8 mouse cellular contexts compared by ENCODE assay signal in genomic region chr9:62456015-62456414, GRCm38 (mm10).
DNase-seq lines count a peak whose midpoint lies in the region; ATAC-seq and TF ChIP-seq lines count a peak whose summit lies in the region.

No protein-coding gene starts in this region.

- H3K4me3 ChIP-seq in forebrain, embryonic 16.5 days (replicated peaks; ENCODE audit: low read length), result no peak overlapping the region
- no peak overlapping the region for H3K4me3 ChIP-seq in intestine, postnatal 0 days (ENCODE audit: low read depth, low read length)
- H3K4me3 ChIP-seq in liver, embryonic 15.5 days (replicated peaks), result no peak overlapping the region

- peak overlapping the region; percentile 6; the same call in 1 of the 2 replicates for H3K27ac ChIP-seq in forebrain, embryonic 16.5 days (ENCODE audit: low read length)
- H3K27ac ChIP-seq in intestine, postnatal 0 days (ENCODE audit: low read depth, low read length), result no peak overlapping the region
- no peak overlapping the region for H3K27ac ChIP-seq in liver, embryonic 15.5 days (replicated peaks)

- no peaks in the 10 kb centered on the region for H3K9me3 ChIP-seq in forebrain, embryonic 16.5 days (ENCODE audit: control insufficient read depth, low read length)
- H3K9me3 ChIP-seq in intestine, postnatal 0 days (ENCODE audit: control insufficient read depth), result no peaks in the 10 kb centered on the region
- no peaks in the 10 kb centered on the region for H3K9me3 ChIP-seq in liver, embryonic 15.5 days (replicated peaks)

- H3K4me2 ChIP-seq in forebrain, embryonic 16.5 days (ENCODE audit: low read length), result no peak overlapping the region
- H3K4me2 ChIP-seq in intestine, postnatal 0 days (replicated peaks; ENCODE audit: low read depth), result no peak overlapping the region
- no peak overlapping the region for H3K4me2 ChIP-seq in liver, embryonic 15.5 days

- peaks cover 13% of the 10 kb centered on the region for H3K4me1 ChIP-seq in forebrain, embryonic 16.5 days (replicated peaks; ENCODE audit: control insufficient read depth, insufficient read depth, low read length)
- 0 out of 2 replicates have a peak, but pooled peaks cover 3% of the 10 kb centered on the region for H3K4me1 ChIP-seq in intestine, postnatal 0 days (replicated peaks; ENCODE audit: control insufficient read depth, insufficient read depth, low read length)
- H3K4me1 ChIP-seq in liver, embryonic 15.5 days (replicated peaks), result peaks cover 24% of the 10 kb centered on the region

- 7% methylated on average over 5 of the region's 5 CpGs for WGBS in forebrain, embryonic 16.5 days
- 10% methylated on average over 5 of the region's 5 CpGs for WGBS in intestine, postnatal 0 days
- 51% methylated on average over 5 of the region's 5 CpGs for WGBS in liver, embryonic 15.5 days (ENCODE audit: insufficient replicate concordance)

- peak; percentile 77 for DNase-seq in adrenal gland, postnatal 10 days
- no peak for DNase-seq in adrenal gland, adult 18-20 months (ENCODE audit: low spot score in 2 of 2)
- peak; percentile 51 for DNase-seq in adrenal gland, postnatal 25 days
- peak; percentile 62 for DNase-seq in ovary, postnatal 36 days (ENCODE audit: low spot score)

- TF ChIP-seq CTCF in intestine, postnatal 0 days (IDR thresholded peaks at IDR 0.05; ENCODE audit: low read depth), result no peak

- no peaks in the 10 kb centered on the region for H3K27me3 ChIP-seq in forebrain, embryonic 16.5 days (replicated peaks; ENCODE audit: control insufficient read depth, insufficient read depth, low read length)
- no peaks in the 10 kb centered on the region for H3K27me3 ChIP-seq in intestine, postnatal 0 days (replicated peaks; ENCODE audit: control insufficient read depth, insufficient read depth, low read length)
- no peaks in the 10 kb centered on the region for H3K27me3 ChIP-seq in liver, embryonic 15.5 days

- H3K36me3 ChIP-seq in forebrain, embryonic 16.5 days (ENCODE audit: control insufficient read depth, insufficient read depth), result peaks cover 2% of the 10 kb centered on the region; the same call in 1 of the 2 replicates
- H3K36me3 ChIP-seq in intestine, postnatal 0 days (ENCODE audit: control insufficient read depth, insufficient read depth), result no peaks in the 10 kb centered on the region
- no peaks in the 10 kb centered on the region for H3K36me3 ChIP-seq in liver, embryonic 15.5 days (replicated peaks)

- peak; percentile 75 for ATAC-seq in forebrain, embryonic 16.5 days
- peak; percentile 29 for ATAC-seq in intestine, postnatal 0 days
- peak; percentile 40; the same call in 1 of the 2 replicates for ATAC-seq in liver, embryonic 15.5 days (ENCODE audit: insufficient read depth)
- no peak for ATAC-seq in activated CD4-positive, CD25-positive, alpha-beta regulatory T cell, adult 4 months

- no peak overlapping the region for H3K9ac ChIP-seq in forebrain, embryonic 16.5 days (replicated peaks; ENCODE audit: low read depth, low read length)
- no peak overlapping the region for H3K9ac ChIP-seq in intestine, postnatal 0 days (ENCODE audit: low read depth, low read length)
- H3K9ac ChIP-seq in liver, embryonic 15.5 days, result no peak overlapping the region

Comparison
In these comparisons a context has a peak if more than half of its experiments do, and no peak if none do; other contexts are left out.
1. DNase-seq: peak in adrenal gland, postnatal 10 days (single experiment), adrenal gland, postnatal 25 days (single experiment) and ovary, postnatal 36 days (single experiment); none in adrenal gland, adult 18-20 months (0 of 2).